ENCODE assay signal across 18 mouse cellular contexts in genomic region chr13:11757894-11758293, GRCm38 (mm10).
A peak's percentile ranks its signal among the peaks of the same experiment; 100 is the strongest.
DNase-seq lines count a peak whose midpoint lies in the region; ATAC-seq lines count a peak whose summit lies in the region.
"Had no signal": no experiment of that assay in that cellular context is flagged by ENCODE, and none has a peak within 500 bp of the region (broad histone marks: within the 10 kb centered on the region; RNA-seq: fewer than 3 reads in every experiment).

No protein-coding gene starts in this region.

- H3K36me3 ChIP-seq in forebrain, embryonic 13.5 days (ENCODE audit: poor library complexity, severe bottlenecking), result no peaks in the 10 kb centered on the region
- no peaks in the 10 kb centered on the region for H3K36me3 ChIP-seq in forebrain, embryonic 10.5 days (replicated peaks)
- H3K36me3 ChIP-seq: limb, embryonic 10.5 days; midbrain, embryonic 12.5 days; neural tube, embryonic 13.5 days had no signal

- H3K27ac ChIP-seq in forebrain, embryonic 13.5 days, result no peak overlapping the region
- no peak overlapping the region for H3K27ac ChIP-seq in forebrain, embryonic 10.5 days
- H3K27ac ChIP-seq: limb, embryonic 10.5 days; liver, embryonic 14.5 days; midbrain, embryonic 12.5 days; neural tube, embryonic 13.5 days had no signal

- DNase-seq in forebrain, embryonic 10.5 days (ENCODE audit: extremely low spot score, low spot score), result no peak
- DNase-seq in left cerebral cortex, adult 11 months (ENCODE audit: low spot score), result peak; percentile 9
- DNase-seq in left cerebral cortex, postnatal 4 days, result no peak
- DNase-seq in right cerebral cortex, postnatal 25 days, result peak; percentile 27
- DNase-seq in right cerebral cortex, postnatal 4 days, result no peak
- DNase-seq in cerebellum, postnatal 25 days, result no peak
- no peak for DNase-seq in lung, postnatal 14 days
- DNase-seq: cerebellum, adult 2 months; heart, postnatal 10 days; kidney, postnatal 25 days; lung, postnatal 10 days; thymus, postnatal 14 days had no signal

- peaks cover 7% of the 10 kb centered on the region for H3K4me1 ChIP-seq in forebrain, embryonic 13.5 days
- no peaks in the 10 kb centered on the region for H3K4me1 ChIP-seq in forebrain, embryonic 10.5 days
- H3K4me1 ChIP-seq: limb, embryonic 10.5 days; neural tube, embryonic 13.5 days had no signal

- ATAC-seq in forebrain, embryonic 13.5 days, result peak; percentile 85
- ATAC-seq: intestine, postnatal 0 days had no signal

- 29% methylated on average over 7 of the region's 7 CpGs for WGBS in forebrain, embryonic 13.5 days
- WGBS in forebrain, embryonic 10.5 days, result 76% methylated on average over 7 of the region's 7 CpGs

- H3K4me3 ChIP-seq in forebrain, embryonic 13.5 days, result no peak overlapping the region
- H3K4me3 ChIP-seq in forebrain, embryonic 10.5 days, result no peak overlapping the region
- H3K4me3 ChIP-seq: limb, embryonic 10.5 days; midbrain, embryonic 12.5 days; neural tube, embryonic 13.5 days had no signal

- H3K4me2 ChIP-seq in forebrain, embryonic 13.5 days, result no peak overlapping the region
- H3K4me2 ChIP-seq: midbrain, embryonic 12.5 days; neural tube, embryonic 13.5 days had no signal

- H3K27me3 ChIP-seq in forebrain, embryonic 13.5 days, result no peaks in the 10 kb centered on the region
- no peaks in the 10 kb centered on the region for H3K27me3 ChIP-seq in forebrain, embryonic 10.5 days (ENCODE audit: poor library complexity, severe bottlenecking)
- H3K27me3 ChIP-seq: midbrain, embryonic 12.5 days; neural tube, embryonic 13.5 days had no signal

- H3K9ac ChIP-seq in forebrain, embryonic 13.5 days, result no peak overlapping the region
- H3K9ac ChIP-seq: liver, embryonic 14.5 days; midbrain, embryonic 12.5 days; neural tube, embryonic 13.5 days had no signal

- intact Hi-C loops in left cerebral cortex, postnatal 4 days (cut with DNase I), result no loop called here

- H3K9me3 ChIP-seq in forebrain, embryonic 13.5 days (replicated peaks), result no peaks in the 10 kb centered on the region
- no peaks in the 10 kb centered on the region for H3K9me3 ChIP-seq in forebrain, embryonic 10.5 days
- H3K9me3 ChIP-seq: limb, embryonic 10.5 days; midbrain, embryonic 12.5 days; neural tube, embryonic 13.5 days had no signal

Comparison
In these comparisons a context has a peak if more than half of its experiments do, and no peak if none do; other contexts are left out.
1. DNase-seq: peak in left cerebral cortex, adult 11 months (single experiment) and right cerebral cortex, postnatal 25 days (single experiment); none in forebrain, embryonic 10.5 days (single experiment), left cerebral cortex, postnatal 4 days (single experiment), right cerebral cortex, postnatal 4 days (single experiment), cerebellum, postnatal 25 days (0 of 2) and lung, postnatal 14 days (single experiment).